21 mouse cellular contexts compared by ENCODE assay signal in the genomic region with DNA sequence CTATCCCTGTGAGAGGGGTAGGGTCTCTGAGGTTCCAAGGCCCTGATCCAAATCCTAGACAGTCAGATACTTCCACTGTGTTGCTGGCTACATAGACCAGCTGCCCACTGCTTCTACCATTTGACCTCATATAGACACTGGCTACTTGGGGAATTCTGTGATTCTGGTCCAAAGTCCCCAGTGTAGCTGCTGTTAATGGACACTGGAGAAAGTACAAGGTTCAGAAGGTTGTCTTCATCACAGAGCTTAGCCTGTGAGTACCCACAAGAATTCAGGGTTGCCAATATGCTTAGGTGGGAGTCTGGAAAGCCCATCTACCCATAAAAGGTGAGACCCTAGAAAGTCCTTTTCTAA. TPM values are rescaled to one million over a fixed set of nuclear protein-coding genes. Genes with fewer than 3 reads are reported as not detected.
DNase-seq lines count a peak whose midpoint lies in the region; ATAC-seq and TF ChIP-seq lines count a peak whose summit lies in the region.
"Had no signal": no experiment of that assay in that cellular context is flagged by ENCODE, and none has a peak within 500 bp of the region (broad histone marks: within the 10 kb centered on the region; RNA-seq: fewer than 3 reads in every experiment).

No protein-coding gene starts in this region.

- no peak overlapping the region for H3K27ac ChIP-seq in kidney, embryonic 15.5 days
- H3K27ac ChIP-seq in liver, embryonic 13.5 days: no peak overlapping the region
- no peak overlapping the region for H3K27ac ChIP-seq in stomach, postnatal 0 days (replicated peaks)
- H3K27ac ChIP-seq in forebrain, embryonic 14.5 days (ENCODE audit: low read depth, low read length): no peak overlapping the region
- H3K27ac ChIP-seq: forebrain, embryonic 15.5 days; heart, embryonic 10.5 days; limb, embryonic 13.5 days; midbrain, embryonic 12.5 days; neural tube, embryonic 15.5 days had no signal

- no peak for TF ChIP-seq EP300 in stomach, postnatal 0 days (optimal IDR thresholded peaks at IDR 0.05)

- H3K9me3 ChIP-seq in kidney, embryonic 15.5 days (replicated peaks): no peaks in the 10 kb centered on the region
- H3K9me3 ChIP-seq in liver, embryonic 13.5 days (replicated peaks): no peaks in the 10 kb centered on the region
- H3K9me3 ChIP-seq in stomach, postnatal 0 days (ENCODE audit: control insufficient read depth, low read length): no peaks in the 10 kb centered on the region
- H3K9me3 ChIP-seq in forebrain, embryonic 14.5 days (replicated peaks; ENCODE audit: control insufficient read depth, low read length): no peaks in the 10 kb centered on the region
- H3K9me3 ChIP-seq: forebrain, embryonic 15.5 days; heart, embryonic 10.5 days; limb, embryonic 13.5 days; midbrain, embryonic 12.5 days; neural tube, embryonic 15.5 days had no signal

- H3K4me2 ChIP-seq in kidney, embryonic 15.5 days: no peak overlapping the region
- no peak overlapping the region for H3K4me2 ChIP-seq in liver, embryonic 13.5 days
- H3K4me2 ChIP-seq in stomach, postnatal 0 days (replicated peaks; ENCODE audit: low read depth): no peak overlapping the region
- H3K4me2 ChIP-seq in forebrain, embryonic 14.5 days (ENCODE audit: low read length): no peak overlapping the region
- H3K4me2 ChIP-seq: forebrain, embryonic 15.5 days; limb, embryonic 13.5 days; lung, embryonic 14.5 days; midbrain, embryonic 12.5 days; neural tube, embryonic 15.5 days had no signal

- H3K36me3 ChIP-seq in kidney, embryonic 15.5 days: no peaks in the 10 kb centered on the region
- no peaks in the 10 kb centered on the region for H3K36me3 ChIP-seq in liver, embryonic 13.5 days
- no peaks in the 10 kb centered on the region for H3K36me3 ChIP-seq in stomach, postnatal 0 days (ENCODE audit: control insufficient read depth, insufficient read depth, low read length)
- no peaks in the 10 kb centered on the region for H3K36me3 ChIP-seq in forebrain, embryonic 14.5 days (ENCODE audit: control insufficient read depth, insufficient read depth, low read length)
- H3K36me3 ChIP-seq: forebrain, embryonic 15.5 days; heart, embryonic 10.5 days; limb, embryonic 13.5 days; midbrain, embryonic 12.5 days; neural tube, embryonic 15.5 days had no signal

- no peak for TF ChIP-seq CTCF in stomach, postnatal 0 days (IDR thresholded peaks at IDR 0.05; ENCODE audit: low read depth)

- H3K27me3 ChIP-seq in kidney, embryonic 15.5 days: 0 out of 2 replicates have a peak, but pooled peaks cover 4% of the 10 kb centered on the region
- H3K27me3 ChIP-seq in liver, embryonic 13.5 days: no peaks in the 10 kb centered on the region
- no peaks in the 10 kb centered on the region for H3K27me3 ChIP-seq in stomach, postnatal 0 days (ENCODE audit: control insufficient read depth, insufficient read depth, low read length)
- no peaks in the 10 kb centered on the region for H3K27me3 ChIP-seq in forebrain, embryonic 14.5 days (replicated peaks; ENCODE audit: control insufficient read depth, insufficient read depth, low read length)
- H3K27me3 ChIP-seq: forebrain, embryonic 15.5 days; limb, embryonic 13.5 days had no signal

- peaks cover 4% of the 10 kb centered on the region for H3K4me1 ChIP-seq in kidney, embryonic 15.5 days
- H3K4me1 ChIP-seq in liver, embryonic 13.5 days (replicated peaks): peaks cover 19% of the 10 kb centered on the region; the same call in 1 of the 2 replicates
- no peaks in the 10 kb centered on the region for H3K4me1 ChIP-seq in stomach, postnatal 0 days (replicated peaks; ENCODE audit: control insufficient read depth, insufficient read depth)
- no peaks in the 10 kb centered on the region for H3K4me1 ChIP-seq in forebrain, embryonic 14.5 days (ENCODE audit: control insufficient read depth, insufficient read depth, low read length)
- H3K4me1 ChIP-seq: forebrain, embryonic 15.5 days; heart, embryonic 10.5 days; limb, embryonic 13.5 days; midbrain, embryonic 12.5 days; neural tube, embryonic 15.5 days had no signal

- ATAC-seq in kidney, embryonic 15.5 days (replicated peaks; ENCODE audit: low FRiP score): no peak
- 0 out of 2 replicates have a peak, but pooled peaks have one; percentile 14 for ATAC-seq in liver, embryonic 13.5 days (ENCODE audit: low read depth)
- no peak for ATAC-seq in stomach, postnatal 0 days (ENCODE audit: low FRiP score, low TSS enrichment)
- ATAC-seq in forebrain, embryonic 14.5 days: no peak
- ATAC-seq: CD4-positive, CD25-positive, alpha-beta regulatory T cell, adult 4 months; forebrain, embryonic 15.5 days; hindbrain, embryonic 16.5 days had no signal

- H3K9ac ChIP-seq in kidney, embryonic 15.5 days: no peak overlapping the region
- no peak overlapping the region for H3K9ac ChIP-seq in liver, embryonic 13.5 days
- H3K9ac ChIP-seq in stomach, postnatal 0 days (ENCODE audit: low read length): no peak overlapping the region
- no peak overlapping the region for H3K9ac ChIP-seq in forebrain, embryonic 14.5 days (ENCODE audit: low read length)
- H3K9ac ChIP-seq: forebrain, embryonic 15.5 days; limb, embryonic 13.5 days; lung, embryonic 14.5 days; midbrain, embryonic 12.5 days; neural tube, embryonic 15.5 days had no signal

- peak; percentile 48 for DNase-seq in kidney, adult 18-20 months
- DNase-seq in liver, embryonic 13.5 days: no peak
- DNase-seq in liver: no peak
- peak; percentile 42 to 57 for DNase-seq in kidney, postnatal 25 days
- DNase-seq in stomach, postnatal 0 days (ENCODE audit: low spot score): no peak
- DNase-seq in forebrain, embryonic 14.5 days (ENCODE audit: low spot score): no peak
- DNase-seq: adrenal gland, postnatal 25 days; cerebellum, adult 8-10 months; cerebellum, postnatal 36 days; lung, embryonic 14.5 days; right cerebral cortex, adult 18-20 months had no signal

- no peak overlapping the region for H3K4me3 ChIP-seq in kidney, embryonic 15.5 days (replicated peaks)
- no peak overlapping the region for H3K4me3 ChIP-seq in liver, embryonic 13.5 days (replicated peaks)
- H3K4me3 ChIP-seq in stomach, postnatal 0 days (ENCODE audit: low read depth, low read length): no peak overlapping the region
- H3K4me3 ChIP-seq in forebrain, embryonic 14.5 days (ENCODE audit: low read depth, low read length): no peak overlapping the region
- H3K4me3 ChIP-seq: forebrain, embryonic 15.5 days; heart, embryonic 10.5 days; limb, embryonic 13.5 days; midbrain, embryonic 12.5 days; neural tube, embryonic 15.5 days had no signal

RNA-seq across cellular contexts. Expression of gene Sgk2, which starts 4.9 kb away (rescaled TPM):
- 5.9 and 7.3 TPM in 2 replicates for polyA plus RNA-seq in kidney, embryonic 15.5 days (2015; fragmentation: Nextera tagmentation; extraction: Ambion mirVana)
- polyA plus RNA-seq in liver, embryonic 13.5 days (2015; fragmentation: Nextera tagmentation; extraction: Ambion mirVana): 2.7 and 4.6 TPM in 2 replicates
- polyA plus RNA-seq in stomach, postnatal 0 days (2015; fragmentation: Nextera tagmentation; extraction: Ambion mirVana): 2.6 and 3.3 TPM in 2 replicates
- polyA plus RNA-seq in forebrain, embryonic 14.5 days (2014; fragmentation: Nextera tagmentation; extraction: Ambion mirVana): not detected in 2 replicates
- polyA plus RNA-seq: CD4-positive, CD25-positive, alpha-beta regulatory T cell, adult 4 months; embryonic facial prominence, embryonic 14.5 days; forebrain, embryonic 15.5 days; heart, postnatal 0 days; lung, embryonic 14.5 days; midbrain, embryonic 12.5 days had no signal

RNA-seq across cellular contexts. Expression of gene Ift52, which starts 25.1 kb away (rescaled TPM):
- 51.7 and 54.8 TPM in 2 replicates for polyA plus RNA-seq in kidney, embryonic 15.5 days (2015; fragmentation: Nextera tagmentation; extraction: Ambion mirVana)
- 20.6 and 22.9 TPM in 2 replicates for polyA plus RNA-seq in liver, embryonic 13.5 days (2015; fragmentation: Nextera tagmentation; extraction: Ambion mirVana)
- polyA plus RNA-seq in stomach, postnatal 0 days (2015; fragmentation: Nextera tagmentation; extraction: Ambion mirVana): 32.3 and 34.3 TPM in 2 replicates
- 39.9 and 42.6 TPM in 2 replicates for polyA plus RNA-seq in forebrain, embryonic 14.5 days (2014; fragmentation: Nextera tagmentation; extraction: Ambion mirVana)

RNA-seq across cellular contexts. Expression of gene L3mbtl1, which starts 48.8 kb away (rescaled TPM):
- 0.13 and 0.48 TPM in 2 replicates for polyA plus RNA-seq in kidney, embryonic 15.5 days (2015; fragmentation: Nextera tagmentation; extraction: Ambion mirVana)
- 0.03 and 0.06 TPM in 2 replicates for polyA plus RNA-seq in liver, embryonic 13.5 days (2015; fragmentation: Nextera tagmentation; extraction: Ambion mirVana)
- 0.02 and 0.24 TPM in 2 replicates for polyA plus RNA-seq in stomach, postnatal 0 days (2015; fragmentation: Nextera tagmentation; extraction: Ambion mirVana)
- polyA plus RNA-seq in forebrain, embryonic 14.5 days (2014; fragmentation: Nextera tagmentation; extraction: Ambion mirVana): 0.11 and 0.70 TPM in 2 replicates
- polyA plus RNA-seq: heart, postnatal 0 days had no signal

Comparison
In these comparisons a context has a peak if more than half of its experiments do, and no peak if none do; other contexts are left out.
1. DNase-seq: peak in kidney, adult 18-20 months (single experiment) and kidney, postnatal 25 days (2 of 2); none in liver, embryonic 13.5 days (single experiment), liver (single experiment), stomach, postnatal 0 days (single experiment) and forebrain, embryonic 14.5 days (single experiment).